Mouse (Mus musculus) kidney, embryonic 16.5 days (tissue): ENCODE data around the gene Abhd4. TPM values are rescaled to one million over a fixed set of nuclear protein-coding genes. Genes with fewer than 3 reads are reported as not detected.

Experiments
- ATAC-seq: fragments of 200-750 bp; cut with Nextera tagmentation; 2 replicates; pipeline ENCODE4 v1.8.0; 2017; ENCODE audit warnings: moderate TSS enrichment; ENCODE audit not compliant: low FRiP score, low TSS enrichment
- H3K27ac ChIP-seq: fragments of 300-500 bp; sonication (generic); 2 replicates; pipeline ENCODE4 v1.5.1; 2014; ENCODE audit warnings: low read length
- H3K27me3 ChIP-seq: fragments of 300-500 bp; sonication (generic); 2 replicates; pipeline ENCODE4 v1.6.1; 2014; ENCODE audit warnings: low read length, control low read depth, mixed read lengths; ENCODE audit not compliant: insufficient read depth
- H3K36me3 ChIP-seq: fragments of 300-500 bp; sonication (generic); 2 replicates; pipeline ENCODE4 v1.6.1; 2014; ENCODE audit warnings: low read length, control low read depth, mixed read lengths; ENCODE audit not compliant: insufficient read depth
- H3K4me1 ChIP-seq: fragments of 300-500 bp; sonication (generic); 2 replicates; pipeline ENCODE4 v1.6.1; 2014; ENCODE audit warnings: low read length, control low read depth, mixed read lengths; ENCODE audit not compliant: insufficient read depth
- H3K4me2 ChIP-seq: fragments of 300-500 bp; sonication (generic); replicated peaks from 2 replicates; pipeline ENCODE4 v1.6.1; 2014; ENCODE audit warnings: low read depth, low read length
- H3K4me3 ChIP-seq: fragments of 300-500 bp; sonication (generic); 2 replicates; pipeline ENCODE4 v1.5.1; 2014; ENCODE audit warnings: mild to moderate bottlenecking, low read length
- H3K9ac ChIP-seq: fragments of 300-500 bp; sonication (generic); replicated peaks from 2 replicates; pipeline ENCODE4 v1.6.1; 2014; ENCODE audit warnings: low read length
- H3K9me3 ChIP-seq: fragments of 300-500 bp; sonication (generic); 2 replicates; pipeline ENCODE4 v1.6.1; 2016; ENCODE audit warnings: low read length, control low read depth
- WGBS: fragments of 180-500 bp; shearing (Covaris S2); extraction: QIAGEN DNeasy Blood & Tissue Kit; methylation state at CpG from one replicate; pipeline ENCODE4 v1.1.7; 2014; 5-methylcytosine and 5-hydroxymethylcytosine counted together
- polyA plus RNA-seq: library from polyadenylated mRNA; unstranded; fragments of >200 nt; fragmentation: Nextera tagmentation; extraction: Ambion mirVana; gene quantifications from 2 replicates; pipeline ENCODE4 v1.2.1, GENCODE M21; 2015

The Abhd4 gene
- polyA plus RNA-seq, 1 experiment from 2014 or later = 86.2 TPM

GRCm38 (mm10) chr14:54211199-54211598, 42.8 kb upstream of the Abhd4 start:
- Histone ChIP-seq H3K9me3 (no peaks in the 10 kb centered on the region), H3K27ac (no peak overlapping the region), H3K4me1 (peaks cover 24% of the 10 kb centered on the region), H3K4me3 (no peak overlapping the region), H3K9ac (no peak overlapping the region), H3K27me3 (no peaks in the 10 kb centered on the region), H3K4me2 (no peak overlapping the region), H3K36me3 (no peaks in the 10 kb centered on the region)
- WGBS = 93% methylated on average over 8 of the region's 8 CpGs
- ATAC-seq = no peak

DNA sequence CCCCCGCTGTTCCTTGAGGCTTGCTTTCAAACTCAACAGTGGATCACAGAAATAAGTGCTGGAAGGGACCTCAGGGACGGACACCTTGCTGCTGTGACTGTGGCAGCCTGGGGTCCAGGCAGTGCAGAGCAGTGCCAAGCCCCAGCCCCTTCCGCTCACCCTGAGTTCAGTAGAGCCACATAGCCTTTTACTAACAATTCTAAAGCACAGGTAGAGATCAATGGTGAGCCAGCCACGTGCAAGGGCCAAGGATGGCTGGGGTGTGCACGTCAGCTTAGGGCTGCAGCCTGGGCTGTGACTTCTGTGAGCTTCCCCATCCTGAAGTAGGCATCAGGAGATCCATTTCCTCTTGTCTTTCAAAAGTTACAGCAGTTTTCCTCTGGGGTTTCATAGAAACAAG, 42.2 kb upstream of the Abhd4 start:
- peaks cover 23% of the 10 kb centered on the region for H3K4me1 ChIP-seq
- 89% methylated on average over 5 of the region's 5 CpGs for WGBS

DNA sequence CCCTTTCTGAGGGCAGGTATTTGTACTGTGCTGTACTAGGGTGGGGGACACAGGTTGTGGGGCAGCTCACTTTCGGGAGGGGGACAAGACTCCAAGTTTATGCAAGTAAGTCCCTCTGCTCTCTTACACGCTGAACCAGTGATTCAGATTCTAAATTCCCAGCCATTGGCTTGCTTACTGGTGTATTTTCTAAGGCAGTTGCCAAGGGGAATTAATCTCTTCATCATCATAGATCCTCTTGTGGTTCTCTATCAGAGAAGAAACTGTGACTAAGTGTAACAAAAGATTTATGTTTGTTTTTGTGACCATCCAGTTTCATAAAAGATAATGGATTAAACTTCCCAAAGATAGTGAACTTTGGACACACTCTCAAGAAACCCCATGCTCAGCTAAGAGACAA, 40.3 kb upstream of the Abhd4 start:
- no peaks in the 10 kb centered on the region for H3K36me3 ChIP-seq
- no peaks in the 10 kb centered on the region for H3K9me3 ChIP-seq
- no peak overlapping the region for H3K9ac ChIP-seq
- H3K4me2 ChIP-seq = no peak overlapping the region
- 74% methylated on average over 2 of the region's 2 CpGs for WGBS
- no peak overlapping the region for H3K4me3 ChIP-seq
- no peak overlapping the region; the same call in 1 of the 2 replicates for H3K27ac ChIP-seq
- no peak for ATAC-seq
- H3K27me3 ChIP-seq = no peaks in the 10 kb centered on the region
- peaks cover 37% of the 10 kb centered on the region for H3K4me1 ChIP-seq

More for the DNA sequence above, 42.2 kb upstream of the Abhd4 start:
- Histone ChIP-seq H3K4me2 (no peak overlapping the region), H3K27me3 (no peaks in the 10 kb centered on the region), H3K27ac (no peak overlapping the region), H3K36me3 (no peaks in the 10 kb centered on the region), H3K9ac (no peak overlapping the region), H3K4me3 (no peak overlapping the region), H3K9me3 (no peaks in the 10 kb centered on the region)
- ATAC-seq = no peak

- no peak overlapping the region for H3K4me2 ChIP-seq
- no peak overlapping the region; the same call in 1 of the 2 replicates for H3K9ac ChIP-seq
- peaks cover 41% of the 10 kb centered on the region for H3K4me1 ChIP-seq
- peak overlapping the region; percentile 55 for H3K27ac ChIP-seq
- no peak overlapping the region for H3K4me3 ChIP-seq
- no peaks in the 10 kb centered on the region for H3K36me3 ChIP-seq
- WGBS = 26% methylated on average over 2 of the region's 2 CpGs
- no peaks in the 10 kb centered on the region for H3K9me3 ChIP-seq
- no peaks in the 10 kb centered on the region for H3K27me3 ChIP-seq
- no peak for ATAC-seq
Measured at GRCm38 (mm10) chr14:54214477-54214876, 39.5 kb upstream of the Abhd4 start.

- Histone ChIP-seq H3K9me3 (no peaks in the 10 kb centered on the region), H3K27ac (peak overlapping the region; percentile 55), H3K4me3 (no peak overlapping the region), H3K4me2 (no peak overlapping the region), H3K36me3 (no peaks in the 10 kb centered on the region), H3K27me3 (no peaks in the 10 kb centered on the region), H3K9ac (no peak overlapping the region), H3K4me1 (peaks cover 41% of the 10 kb centered on the region)
- no peak for ATAC-seq
- 46% methylated on average over 10 of the region's 10 CpGs for WGBS
Measured at GRCm38 (mm10) chr14:54214901-54215300, 39.1 kb upstream of the Abhd4 start.

GRCm38 (mm10) chr14:54216126-54216525, 37.9 kb upstream of the Abhd4 start:
- no peaks in the 10 kb centered on the region for H3K9me3 ChIP-seq
- no peak for ATAC-seq
- H3K4me3 ChIP-seq = no peak overlapping the region
- WGBS = 71% methylated on average over 7 of the region's 7 CpGs
- H3K4me2 ChIP-seq = no peak overlapping the region
- no peak overlapping the region for H3K27ac ChIP-seq
- H3K9ac ChIP-seq = no peak overlapping the region
- no peaks in the 10 kb centered on the region for H3K27me3 ChIP-seq
- peaks cover 41% of the 10 kb centered on the region for H3K4me1 ChIP-seq
- H3K36me3 ChIP-seq = no peaks in the 10 kb centered on the region

DNA sequence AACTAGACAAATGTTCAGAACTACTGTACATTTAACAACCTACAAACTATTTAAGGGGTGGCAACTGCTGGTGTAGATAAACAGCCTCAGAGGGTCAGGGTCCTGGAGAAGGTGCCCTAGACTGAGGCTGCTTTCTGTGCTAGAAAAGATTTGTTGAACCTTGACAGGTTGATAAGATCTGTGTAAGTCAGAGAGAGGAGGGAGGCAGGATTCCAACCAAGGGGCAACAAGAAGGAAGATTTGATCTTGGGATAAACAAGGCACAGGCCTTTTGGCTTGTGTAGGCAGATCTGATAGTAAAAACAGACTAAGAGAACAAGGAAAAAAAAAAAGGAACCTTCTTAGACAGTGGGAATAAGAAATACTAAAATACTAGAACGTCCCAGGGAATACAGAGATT, 35.8 kb upstream of the Abhd4 start:
- H3K36me3 ChIP-seq = no peaks in the 10 kb centered on the region
- peak overlapping the region; percentile 40; the same call in 1 of the 2 replicates for H3K27ac ChIP-seq
- H3K9ac ChIP-seq = no peak overlapping the region
- no peaks in the 10 kb centered on the region for H3K27me3 ChIP-seq
- WGBS = 11% methylated on average over 1 of the region's 1 CpGs
- no peaks in the 10 kb centered on the region for H3K9me3 ChIP-seq
- no peak overlapping the region for H3K4me3 ChIP-seq
- no peak overlapping the region for H3K4me2 ChIP-seq
- H3K4me1 ChIP-seq = peaks cover 41% of the 10 kb centered on the region
- ATAC-seq = no peak

GRCm38 (mm10) chr14:54218721-54219120, 35.3 kb upstream of the Abhd4 start:
- no peak overlapping the region for H3K27ac ChIP-seq
- peaks cover 44% of the 10 kb centered on the region for H3K4me1 ChIP-seq
- 34% methylated on average over 9 of the region's 9 CpGs for WGBS
- H3K9ac ChIP-seq = no peak overlapping the region
- no peak overlapping the region for H3K4me2 ChIP-seq
- no peak overlapping the region for H3K4me3 ChIP-seq
- no peaks in the 10 kb centered on the region for H3K9me3 ChIP-seq
- ATAC-seq = no peak
- no peaks in the 10 kb centered on the region for H3K36me3 ChIP-seq
- H3K27me3 ChIP-seq = no peaks in the 10 kb centered on the region

- Histone ChIP-seq H3K36me3 (no peaks in the 10 kb centered on the region), H3K4me2 (no peak overlapping the region), H3K4me1 (peaks cover 46% of the 10 kb centered on the region), H3K9me3 (no peaks in the 10 kb centered on the region), H3K9ac (no peak overlapping the region), H3K4me3 (no peak overlapping the region), H3K27ac (no peak overlapping the region; the same call in 1 of the 2 replicates), H3K27me3 (no peaks in the 10 kb centered on the region)
- ATAC-seq = no peak
- 43% methylated on average over 8 of the region's 8 CpGs for WGBS
Measured at GRCm38 (mm10) chr14:54219256-54219655, 34.7 kb upstream of the Abhd4 start.

GRCm38 (mm10) chr14:54219849-54220248, 34.1 kb upstream of the Abhd4 start:
- peaks cover 46% of the 10 kb centered on the region for H3K4me1 ChIP-seq
- H3K36me3 ChIP-seq = no peaks in the 10 kb centered on the region
- no peaks in the 10 kb centered on the region for H3K27me3 ChIP-seq
- ATAC-seq = no peak
- H3K4me2 ChIP-seq = no peak overlapping the region
- no peaks in the 10 kb centered on the region for H3K9me3 ChIP-seq
- H3K27ac ChIP-seq = no peak overlapping the region; the same call in 1 of the 2 replicates
- WGBS = 72% methylated on average over 7 of the region's 7 CpGs
- no peak overlapping the region for H3K4me3 ChIP-seq
- no peak overlapping the region for H3K9ac ChIP-seq
